Mouse (Mus musculus) frontal cortex, postnatal 36 days (tissue): Measurements from ENCODE around the gene Steap3.

Experiments used
- DNase-seq, 2 experiments: peaks; one replicate each; pipeline ENCODE4 v3.0.0; 2022; ENCODE audit warnings: low spot score in 2 of 2

Steap3 gene

GRCm38 (mm10) chr1:120251193-120251592, 21.3 kb downstream of the Steap3 start:
- DNase-seq, result no peak

- no peak for DNase-seq
These were observed 21.9 kb downstream of the Steap3 start for GRCm38 (mm10) chr1:120250586-120250985.

GRCm38 (mm10) chr1:120249842-120250241, 22.7 kb downstream of the Steap3 start:
- no peak for DNase-seq

GRCm38 (mm10) chr1:120248156-120248555, 24.3 kb downstream of the Steap3 start:
- peak in 1 of 2 experiments; percentile 34 for DNase-seq

- DNase-seq, result no peak
These were observed 25.2 kb downstream of the Steap3 start for GRCm38 (mm10) chr1:120247351-120247750.

GRCm38 (mm10) chr1:120246946-120247345, 25.6 kb downstream of the Steap3 start:
- DNase-seq, result no peak

GRCm38 (mm10) chr1:120245661-120246131, 26.8 kb downstream of the Steap3 start:
- DNase-seq, result peak; percentile 43 to 50

GRCm38 (mm10) chr1:120244646-120245045, 27.9 kb downstream of the Steap3 start:
- DNase-seq, result no peak

- no peak for DNase-seq
These were observed 28.5 kb downstream of the Steap3 start for GRCm38 (mm10) chr1:120243987-120244386.

GRCm38 (mm10) chr1:120237068-120237467, 35.4 kb downstream of the Steap3 start:
- no peak for DNase-seq

GRCm38 (mm10) chr1:120236424-120236823, 36.1 kb downstream of the Steap3 start:
- no peak for DNase-seq

GRCm38 (mm10) chr1:120235631-120236215, 36.8 kb downstream of the Steap3 start:
- no peak for DNase-seq

GRCm38 (mm10) chr1:120232170-120232569, 40.3 kb downstream of the Steap3 start:
- no peak for DNase-seq

- DNase-seq, result peak; percentile 39 to 51
These were observed 41.2 kb downstream of the Steap3 start for GRCm38 (mm10) chr1:120231334-120231733.

- DNase-seq, result no peak
These were observed 42.6 kb downstream of the Steap3 start for GRCm38 (mm10) chr1:120229723-120230471.

GRCm38 (mm10) chr1:120223613-120224012, 48.9 kb downstream of the Steap3 start:
- no peak for DNase-seq

GRCm38 (mm10) chr1:120221285-120221684, 51.2 kb downstream of the Steap3 start:
- no peak for DNase-seq

- DNase-seq, result no peak
These were observed 51.7 kb downstream of the Steap3 start for GRCm38 (mm10) chr1:120220841-120221240.

- DNase-seq, result no peak
These were observed 63.8 kb downstream of the Steap3 start for GRCm38 (mm10) chr1:120208502-120209230.

GRCm38 (mm10) chr1:120207568-120207967, 64.9 kb downstream of the Steap3 start:
- peak; percentile 49 to 68 for DNase-seq

GRCm38 (mm10) chr1:120204834-120205233, 67.7 kb downstream of the Steap3 start:
- DNase-seq, result no peak

GRCm38 (mm10) chr1:120203836-120204235, 68.7 kb downstream of the Steap3 start:
- no peak for DNase-seq

- no peak for DNase-seq
These were observed 70.0 kb downstream of the Steap3 start for GRCm38 (mm10) chr1:120202542-120202941.
